Mouse (Mus musculus) A20 (cell line): ENCODE results near the gene Cdc42ep3.

Source experiments
- DNase-seq: peaks from one replicate; pipeline ENCODE4 v3.0.0-alpha.2; 2011; ENCODE audit warnings: low read depth, low spot score

Gene Cdc42ep3

GRCm38 (mm10) chr17:79345001-79345709 lies 9.7 kb downstream of the Cdc42ep3 start:
- DNase-seq, result no peak

GRCm38 (mm10) chr17:79343334-79343946 lies 11.5 kb downstream of the Cdc42ep3 start:
- no peak for DNase-seq

- DNase-seq, result no peak
Measured at GRCm38 (mm10) chr17:79342639-79343333, 12.1 kb downstream of the Cdc42ep3 start.

DNA sequence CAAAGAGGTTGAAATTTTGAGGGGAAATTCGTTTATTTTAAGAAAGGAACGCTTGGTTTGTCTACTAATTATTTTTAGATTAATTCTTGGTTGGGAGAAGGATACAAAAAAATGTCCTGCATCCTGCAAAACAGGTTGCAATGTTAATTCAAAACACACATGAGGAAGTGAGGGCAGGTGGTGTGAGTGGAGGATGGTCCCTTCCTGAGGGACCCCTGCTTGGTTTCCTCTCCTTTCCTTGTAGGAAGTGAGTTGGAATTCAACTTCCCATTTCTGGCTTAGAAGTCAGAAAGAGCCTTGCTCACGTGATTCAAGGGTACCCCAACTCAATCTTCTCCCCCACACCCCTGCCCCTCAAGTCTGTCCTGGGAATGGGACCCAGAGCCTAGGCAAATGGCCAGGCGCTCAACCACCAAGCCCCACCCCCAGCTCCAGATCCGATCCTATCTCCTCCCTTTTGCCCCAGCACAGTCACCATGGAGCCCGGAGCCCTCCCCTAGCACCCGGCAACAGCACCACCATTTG lies 12.9 kb downstream of the Cdc42ep3 start:
- DNase-seq, result no peak

DNA sequence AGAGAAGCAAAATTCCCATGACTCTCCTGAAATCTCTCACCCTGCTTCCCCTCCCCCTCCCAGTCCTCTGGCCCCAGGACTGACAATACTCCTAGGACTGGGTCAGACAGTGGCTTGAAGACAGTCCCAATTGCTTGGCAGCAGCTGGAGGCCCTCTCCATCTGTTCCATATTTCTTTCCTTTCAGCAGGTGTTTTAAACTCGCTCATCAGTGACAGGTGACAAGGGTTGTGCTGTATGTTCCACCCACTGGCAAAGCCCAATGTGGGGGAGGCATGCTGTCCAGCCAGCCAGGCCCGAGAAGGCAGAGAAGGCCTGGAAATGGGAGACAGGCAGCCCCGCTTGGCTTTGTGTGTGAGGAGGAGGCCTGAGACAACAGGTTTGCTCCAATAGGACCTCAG lies 17.4 kb downstream of the Cdc42ep3 start:
- DNase-seq, result no peak

- no peak for DNase-seq
Measured at GRCm38 (mm10) chr17:79334701-79335100, 20.2 kb downstream of the Cdc42ep3 start.

- DNase-seq, result no peak
Measured at GRCm38 (mm10) chr17:79333650-79334049, 21.2 kb downstream of the Cdc42ep3 start.

- DNase-seq, result no peak
Measured at GRCm38 (mm10) chr17:79332864-79333263, 22.0 kb downstream of the Cdc42ep3 start.

- DNase-seq, result no peak
Measured at GRCm38 (mm10) chr17:79330397-79330796, 24.5 kb downstream of the Cdc42ep3 start.

- no peak for DNase-seq
Measured at GRCm38 (mm10) chr17:79326868-79327376, 28.0 kb downstream of the Cdc42ep3 start.

DNA sequence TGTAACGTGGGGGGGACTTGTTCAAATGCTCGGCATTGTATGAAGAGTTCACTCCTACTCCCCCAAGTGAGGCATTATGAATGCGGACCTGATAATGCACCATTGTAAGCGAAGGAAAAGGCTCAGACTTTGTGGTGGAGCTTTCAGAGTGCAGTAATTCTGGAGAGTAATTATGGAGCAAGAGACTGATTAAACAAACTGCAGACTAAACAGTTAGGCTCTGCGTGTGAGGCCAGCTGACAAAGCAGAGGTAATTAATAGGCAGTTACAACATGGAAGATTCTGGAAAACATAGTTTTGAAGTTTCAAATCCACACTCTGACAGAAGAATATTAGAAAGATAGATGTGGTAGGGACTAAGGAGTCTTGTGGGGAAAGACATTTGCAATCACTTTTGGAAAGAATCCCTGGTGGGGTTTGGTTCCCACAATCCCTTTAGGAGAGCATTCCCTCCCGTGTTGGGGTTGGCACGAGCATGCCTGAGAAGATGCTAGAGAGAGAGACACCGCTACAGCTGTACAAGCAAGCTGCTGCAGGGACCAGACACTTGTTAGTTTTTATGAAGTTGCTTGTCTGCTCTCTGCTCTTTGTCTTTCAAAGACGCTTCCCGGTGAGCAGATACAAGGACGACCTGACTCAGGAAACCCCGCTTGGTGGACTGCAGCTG lies 37.7 kb downstream of the Cdc42ep3 start:
- no peak for DNase-seq

GRCm38 (mm10) chr17:79315415-79316094 lies 39.3 kb downstream of the Cdc42ep3 start:
- no peak for DNase-seq

GRCm38 (mm10) chr17:79310465-79310864 lies 44.4 kb downstream of the Cdc42ep3 start:
- DNase-seq, result no peak

DNA sequence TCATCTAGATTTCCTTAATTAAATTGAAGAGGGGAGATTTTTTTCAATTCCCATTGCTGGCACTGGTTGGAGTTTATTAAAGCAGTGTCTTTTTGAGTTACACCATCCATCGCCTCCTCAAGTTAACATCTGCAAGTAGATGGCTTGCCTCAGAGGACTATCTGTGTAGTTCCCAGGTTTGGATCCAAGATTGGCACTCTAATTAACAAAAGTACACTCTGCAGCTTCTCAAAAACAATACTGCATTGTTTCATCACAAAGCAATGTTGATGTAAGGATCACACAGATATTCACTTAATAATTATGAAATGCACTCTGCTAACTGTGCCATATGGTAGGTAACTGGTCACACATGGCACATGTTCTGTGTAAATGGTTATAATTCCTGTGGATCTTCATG lies 45.4 kb downstream of the Cdc42ep3 start:
- DNase-seq, result no peak

DNA sequence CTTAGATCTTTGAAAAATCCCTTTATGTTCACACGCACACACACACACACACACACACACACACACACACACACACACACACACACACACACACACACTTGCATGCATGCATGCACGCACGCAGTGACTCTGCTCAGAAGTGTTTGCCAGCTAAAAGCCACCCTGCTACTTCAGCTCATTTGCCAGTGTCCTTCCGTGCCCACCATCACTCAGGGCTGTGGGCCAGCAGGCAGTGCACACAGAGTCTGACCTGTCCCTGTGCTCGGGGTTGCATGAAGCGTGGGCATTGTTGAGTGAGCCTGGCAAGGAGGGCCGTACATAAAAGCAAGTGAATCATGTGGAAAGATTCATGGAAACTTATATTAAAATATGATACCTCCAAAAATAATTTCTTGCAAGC lies 49.2 kb downstream of the Cdc42ep3 start:
- no peak for DNase-seq

GRCm38 (mm10) chr17:79303744-79304497 lies 51.0 kb downstream of the Cdc42ep3 start:
- DNase-seq, result no peak

- DNase-seq, result peak; percentile 32
Measured at GRCm38 (mm10) chr17:79303238-79303637, 51.7 kb downstream of the Cdc42ep3 start.

DNA sequence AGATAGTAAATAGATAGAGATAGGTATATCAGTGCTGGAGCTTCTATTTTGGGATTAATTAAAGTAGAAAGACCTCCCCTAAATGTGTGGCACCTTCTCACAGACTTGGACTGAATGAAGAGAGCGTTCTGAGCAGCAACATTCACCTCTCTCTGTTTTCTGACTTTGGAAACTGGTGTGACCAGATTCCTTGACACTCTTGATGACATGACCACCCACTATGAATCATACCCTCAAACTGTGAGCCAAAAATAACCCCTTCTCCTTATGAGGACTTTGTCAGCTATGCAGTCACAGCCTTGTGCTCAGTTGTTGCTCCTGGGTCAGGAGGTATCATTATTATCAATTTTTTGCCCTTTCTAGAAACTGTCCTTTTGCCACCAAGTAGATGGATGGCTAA lies 55.0 kb downstream of the Cdc42ep3 start:
- DNase-seq, result no peak

DNA sequence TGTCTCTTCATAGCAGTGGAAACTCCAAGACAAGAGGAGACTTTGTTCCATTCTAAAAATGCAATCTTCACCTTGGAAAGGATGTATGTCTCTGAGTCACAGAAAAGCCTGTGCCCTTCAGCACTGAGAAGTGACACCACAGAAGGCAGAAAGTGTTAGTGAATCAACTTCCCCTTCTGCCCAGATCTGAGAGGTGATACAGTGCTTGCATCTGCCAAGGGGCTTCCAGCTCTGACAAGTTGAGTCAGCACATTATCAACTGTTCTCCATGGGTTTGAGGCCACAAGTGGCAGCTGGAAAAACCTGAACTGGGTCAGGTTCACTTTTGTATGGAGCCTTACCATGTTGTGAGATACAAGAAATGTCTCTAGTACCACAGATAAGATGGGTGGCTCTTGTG lies 55.9 kb downstream of the Cdc42ep3 start:
- peak; percentile 60 for DNase-seq

- DNase-seq, result no peak
Measured at GRCm38 (mm10) chr17:79295926-79296325, 59.0 kb downstream of the Cdc42ep3 start.
